Mouse (Mus musculus) forebrain, embryonic 16.5 days (tissue): ENCODE results near the gene Git2. TPM values are rescaled to one million over a fixed set of nuclear protein-coding genes. Genes with fewer than 3 reads are reported as not detected.

Experiments
- ATAC-seq: fragments of 200-750 bp; cut with Nextera tagmentation; 2 replicates; pipeline ENCODE4 v1.8.0; 2017; ENCODE audit warnings: mild to moderate bottlenecking, moderate library complexity
- H3K27ac ChIP-seq: fragments of 300-500 bp; sonication (generic); 2 replicates; pipeline ENCODE4 v1.5.1; 2014; ENCODE audit warnings: low read length, control low read depth
- H3K27me3 ChIP-seq: fragments of 300-500 bp; sonication (generic); replicated peaks from 2 replicates; pipeline ENCODE4 v1.6.1; 2014; ENCODE audit warnings: low read length; ENCODE audit not compliant: control insufficient read depth, insufficient read depth
- H3K36me3 ChIP-seq: fragments of 300-500 bp; sonication (generic); 2 replicates; pipeline ENCODE4 v1.6.1; 2014; ENCODE audit not compliant: control insufficient read depth, insufficient read depth
- H3K4me1 ChIP-seq: fragments of 300-500 bp; sonication (generic); replicated peaks from 2 replicates; pipeline ENCODE4 v1.6.1; 2014; ENCODE audit warnings: low read length; ENCODE audit not compliant: control insufficient read depth, insufficient read depth
- H3K4me2 ChIP-seq: fragments of 300-500 bp; sonication (generic); 2 replicates; pipeline ENCODE4 v1.6.1; 2014; ENCODE audit warnings: mild to moderate bottlenecking, low read length, control low read depth
- H3K4me3 ChIP-seq: fragments of 300-500 bp; sonication (generic); replicated peaks from 2 replicates; pipeline ENCODE4 v1.5.1; 2014; ENCODE audit warnings: mild to moderate bottlenecking, low read length, control low read depth
- H3K9ac ChIP-seq: fragments of 300-500 bp; sonication (generic); replicated peaks from 2 replicates; pipeline ENCODE4 v1.6.1; 2014; ENCODE audit warnings: low read depth, low read length, control low read depth
- H3K9me3 ChIP-seq: fragments of 300-500 bp; sonication (generic); 2 replicates; pipeline ENCODE4 v1.6.1; 2016; ENCODE audit warnings: low read length; ENCODE audit not compliant: control insufficient read depth
- WGBS: fragments of 180-500 bp; shearing (Covaris S2); extraction: QIAGEN DNeasy Blood & Tissue Kit; methylation state at CpG from one replicate; pipeline ENCODE4 v1.1.7; 2014; 5-methylcytosine and 5-hydroxymethylcytosine counted together
- polyA plus RNA-seq: library from polyadenylated mRNA; unstranded; fragments of >200 nt; fragmentation: Nextera tagmentation; extraction: Ambion mirVana; gene quantifications from 2 replicates; pipeline ENCODE4 v1.2.1, GENCODE M21; 2015

The Git2 gene
- polyA plus RNA-seq, 1 experiment from 2014 or later, result 58.5 TPM

GRCm38 (mm10) chr5:114707265-114708068 is 67.8 kb downstream of the Git2 start, which contains the start of gene Tchp:
Tchp (plus strand) TSS chr5:114707760.
- 4% methylated on average over 49 of the region's 49 CpGs for WGBS
- Histone ChIP-seq H3K4me1 (peaks cover 7% of the 10 kb centered on the region), H3K9ac (peak within 1 kb of the TSS; percentile 74), H3K4me3 (peak within 1 kb of the TSS; percentile 80), H3K36me3 (0 out of 2 replicates have a peak, but pooled peaks cover 5% of the 10 kb centered on the region), H3K27me3 (no peaks in the 10 kb centered on the region), H3K9me3 (no peaks in the 10 kb centered on the region), H3K4me2 (peak within 1 kb of the TSS; percentile 54), H3K27ac (no peak within 1 kb of the TSS)
- ATAC-seq, result peak; percentile 89

GRCm38 (mm10) chr5:114702403-114703392 is 72.6 kb downstream of the Git2 start:
- Histone ChIP-seq H3K36me3 (no peaks in the 10 kb centered on the region), H3K9ac (no peak overlapping the region), H3K4me1 (peaks cover 8% of the 10 kb centered on the region), H3K27ac (no peak overlapping the region), H3K4me3 (no peak overlapping the region), H3K4me2 (no peak overlapping the region), H3K9me3 (no peaks in the 10 kb centered on the region), H3K27me3 (no peaks in the 10 kb centered on the region)
- no peak for ATAC-seq
- 62% methylated on average over 14 of the region's 14 CpGs for whole genome bisulfite sequencing

DNA sequence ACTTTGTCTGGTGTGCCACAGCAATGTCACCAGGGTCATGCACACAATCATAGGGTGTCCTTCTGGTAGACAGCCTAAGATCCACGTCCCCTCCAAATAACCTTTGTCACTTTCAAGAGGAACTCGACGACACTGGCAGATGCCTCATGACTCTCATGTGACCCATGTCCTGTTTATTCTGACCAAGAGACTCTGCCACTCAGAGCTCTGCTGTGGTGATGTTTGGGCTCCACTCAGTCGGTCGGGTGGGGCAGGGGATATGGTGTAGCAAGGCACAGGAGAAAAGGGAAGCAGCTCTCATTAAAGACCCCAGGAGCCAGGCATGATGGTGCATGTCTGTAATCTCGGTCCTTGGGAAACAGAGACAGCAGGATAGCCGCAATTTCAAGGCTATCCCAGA is 76.3 kb downstream of the Git2 start:
- Histone ChIP-seq H3K36me3 (no peaks in the 10 kb centered on the region), H3K27me3 (peaks cover 3% of the 10 kb centered on the region; the same call in 1 of the 2 replicates), H3K4me2 (no peak overlapping the region), H3K4me3 (no peak overlapping the region), H3K27ac (no peak overlapping the region), H3K9me3 (no peaks in the 10 kb centered on the region), H3K4me1 (peaks cover 11% of the 10 kb centered on the region), H3K9ac (no peak overlapping the region)
- WGBS, result 70% methylated on average over 7 of the region's 7 CpGs
- ATAC-seq, result peak; percentile 3; the same call in 1 of the 2 replicates

GRCm38 (mm10) chr5:114698044-114698746 is 77.1 kb downstream of the Git2 start:
- H3K4me1 ChIP-seq, result peaks cover 11% of the 10 kb centered on the region
- H3K27ac ChIP-seq, result no peak overlapping the region
- no peak overlapping the region for H3K4me2 ChIP-seq
- peak; percentile 97 for ATAC-seq
- no peaks in the 10 kb centered on the region for H3K36me3 ChIP-seq
- WGBS, result 47% methylated on average over 19 of the region's 19 CpGs
- no peaks in the 10 kb centered on the region for H3K9me3 ChIP-seq
- no peak overlapping the region for H3K9ac ChIP-seq
- peaks cover 9% of the 10 kb centered on the region; the same call in 1 of the 2 replicates for H3K27me3 ChIP-seq
- H3K4me3 ChIP-seq, result no peak overlapping the region

- no peak overlapping the region for H3K9ac ChIP-seq
- H3K4me2 ChIP-seq, result no peak overlapping the region
- 87% methylated on average over 17 of the region's 17 CpGs for WGBS
- no peaks in the 10 kb centered on the region for H3K36me3 ChIP-seq
- no peak overlapping the region for H3K27ac ChIP-seq
- ATAC-seq, result no peak
- H3K9me3 ChIP-seq, result no peaks in the 10 kb centered on the region
- peaks cover 19% of the 10 kb centered on the region for H3K27me3 ChIP-seq
- H3K4me3 ChIP-seq, result no peak overlapping the region
- peaks cover 11% of the 10 kb centered on the region for H3K4me1 ChIP-seq
Measured at GRCm38 (mm10) chr5:114696939-114697338, 78.4 kb downstream of the Git2 start.

DNA sequence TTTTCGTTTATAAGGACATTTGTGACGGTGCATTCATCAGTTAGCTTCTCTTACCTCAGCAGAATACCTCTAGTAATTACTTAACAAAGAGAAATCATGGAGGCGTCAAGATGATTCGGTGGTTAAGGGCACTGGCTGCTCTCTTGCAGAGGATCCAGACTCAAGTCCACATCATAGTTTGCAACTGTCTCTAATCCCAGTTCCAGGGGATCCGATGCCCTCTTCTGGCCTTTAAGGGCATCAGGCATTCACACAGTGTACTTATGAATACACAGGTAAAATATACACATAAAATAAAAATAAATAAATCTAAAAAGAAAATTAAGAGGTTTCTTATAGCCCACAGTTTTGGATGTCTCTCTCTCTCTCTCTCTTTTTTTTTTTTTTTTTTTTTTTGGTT is 79.5 kb downstream of the Git2 start:
- Histone ChIP-seq H3K4me2 (no peak overlapping the region), H3K9ac (no peak overlapping the region), H3K27ac (no peak overlapping the region), H3K4me3 (no peak overlapping the region), H3K4me1 (peaks cover 14% of the 10 kb centered on the region), H3K36me3 (no peaks in the 10 kb centered on the region), H3K9me3 (no peaks in the 10 kb centered on the region), H3K27me3 (peaks cover 19% of the 10 kb centered on the region)
- no peak for ATAC-seq
- WGBS, result 63% methylated on average over 5 of the region's 5 CpGs

- Histone ChIP-seq H3K4me3 (peak within 1 kb of the TSS; percentile 77), H3K36me3 (no peaks in the 10 kb centered on the region), H3K4me2 (peak within 1 kb of the TSS; percentile 92), H3K4me1 (peaks cover 19% of the 10 kb centered on the region), H3K27ac (no peak within 1 kb of the TSS), H3K27me3 (peaks cover 19% of the 10 kb centered on the region), H3K9ac (peak within 1 kb of the TSS; percentile 86), H3K9me3 (no peaks in the 10 kb centered on the region)
- ATAC-seq, result peak; percentile 99
- WGBS, result 6% methylated on average over 72 of the region's 75 CpGs
Measured at GRCm38 (mm10) chr5:114690633-114691567, 84.4 kb downstream of the Git2 start, which contains the start of gene Gltp. Gltp (minus strand) TSS chr5:114690984.

- no peak for ATAC-seq
- no peaks in the 10 kb centered on the region for H3K9me3 ChIP-seq
- H3K27me3 ChIP-seq, result peaks cover 19% of the 10 kb centered on the region
- 19% methylated on average over 16 of the region's 16 CpGs for WGBS
- peak overlapping the region; percentile 77 for H3K4me3 ChIP-seq
- H3K27ac ChIP-seq, result no peak overlapping the region
- H3K9ac ChIP-seq, result peak overlapping the region; percentile 86
- peak overlapping the region; percentile 92 for H3K4me2 ChIP-seq
- H3K36me3 ChIP-seq, result no peaks in the 10 kb centered on the region
- peaks cover 19% of the 10 kb centered on the region for H3K4me1 ChIP-seq
Measured at GRCm38 (mm10) chr5:114689700-114690366, 85.5 kb downstream of the Git2 start.
